Mouse (Mus musculus) spleen, adult 2 months (tissue): ENCODE data around the gene Plekhh2. TPM values are rescaled to one million over a fixed set of nuclear protein-coding genes. Genes with fewer than 3 reads are reported as not detected.

Source experiments
- DNase-seq, 2 experiments: peaks; one replicate each; pipeline versions ENCODE4 v3.0.0 to v3.0.0-alpha.2; 2012 to 2021; ENCODE audit warnings: low spot score in 2 of 2, low read depth in 1 of 2
- H3K27ac ChIP-seq: fragments of 200-500 bp; 2 replicates; pipeline ENCODE4 v1.5.1; 2012; ENCODE audit warnings: low read length, inconsistent platforms; ENCODE audit not compliant: insufficient read depth
- H3K27me3 ChIP-seq: fragments of 200-500 bp; 2 replicates; pipeline ENCODE4 v1.6.1; 2012; ENCODE audit warnings: mild to moderate bottlenecking, moderate library complexity, low read length, inconsistent platforms; ENCODE audit not compliant: control insufficient read depth, insufficient read depth
- H3K36me3 ChIP-seq: fragments of 200-500 bp; 2 replicates; pipeline ENCODE4 v1.6.1; 2012; ENCODE audit warnings: mild to moderate bottlenecking, low read length, inconsistent platforms; ENCODE audit not compliant: control insufficient read depth, insufficient read depth
- H3K4me1 ChIP-seq: fragments of 200-500 bp; 2 replicates; pipeline ENCODE4 v1.6.1; 2011; ENCODE audit warnings: inconsistent platforms; ENCODE audit not compliant: control insufficient read depth, insufficient read depth, insufficient read length
- H3K4me3 ChIP-seq: fragments of 200-500 bp; 2 replicates; pipeline ENCODE4 v1.5.1; 2011; ENCODE audit warnings: mild to moderate bottlenecking, inconsistent platforms; ENCODE audit not compliant: insufficient read depth, insufficient read length; ENCODE audit errors: extremely low read depth
- CTCF ChIP-seq: fragments of 200-500 bp; IDR thresholded peaks from 2 replicates; pipeline ENCODE4 v1.5.1; 2011; ENCODE audit warnings: mild to moderate bottlenecking, inconsistent platforms; ENCODE audit not compliant: insufficient read depth, insufficient read length, insufficient replicate concordance; ENCODE audit errors: extremely low read depth
- POLR2A ChIP-seq: fragments of 200-500 bp; IDR thresholded peaks from 2 replicates; pipeline ENCODE4 v1.6.1; 2011; ENCODE audit warnings: low read depth, low read length, inconsistent platforms
- WGBS: fragments of 180-500 bp; shearing (Covaris S2); methylation state at CpG from one replicate; pipeline ENCODE4 v1.1.7; 2018; 5-methylcytosine and 5-hydroxymethylcytosine counted together
- polyA plus RNA-seq: library from polyadenylated mRNA; depleted of rRNA; stranded (reverse); fragments of >200 nt; gene quantifications from 2 replicates; pipeline ENCODE4 v1.2.3, GENCODE M21; 2012

Plekhh2 gene
- polyA plus RNA-seq, 1 experiment, result 1.6 TPM

- Histone ChIP-seq H3K36me3 (no peaks in the 10 kb centered on the region), H3K4me3 (no peak overlapping the region), H3K27ac (no peak overlapping the region), H3K4me1 (peaks cover 3% of the 10 kb centered on the region; the same call in 1 of the 2 replicates), H3K27me3 (no peaks in the 10 kb centered on the region)
- peak; percentile 18 to 26 for DNase-seq
- TF ChIP-seq CTCF (no peak), POLR2A (no peak)
- WGBS, result 29% methylated on average over 5 of the region's 5 CpGs
These were observed 95.9 kb downstream of the Plekhh2 start for GRCm38 (mm10) chr17:84607617-84608016.

GRCm38 (mm10) chr17:84608606-84609005, 96.9 kb downstream of the Plekhh2 start:
- no peak for DNase-seq
- Histone ChIP-seq H3K4me3 (no peak overlapping the region), H3K4me1 (peaks cover 3% of the 10 kb centered on the region; the same call in 1 of the 2 replicates), H3K27ac (no peak overlapping the region), H3K36me3 (no peaks in the 10 kb centered on the region), H3K27me3 (no peaks in the 10 kb centered on the region)
- 63% methylated on average over 4 of the region's 4 CpGs for WGBS
- TF ChIP-seq CTCF (no peak), POLR2A (no peak)

- H3K27ac ChIP-seq, result no peak overlapping the region
- H3K27me3 ChIP-seq, result no peaks in the 10 kb centered on the region
- H3K36me3 ChIP-seq, result no peaks in the 10 kb centered on the region
- no peak overlapping the region for H3K4me3 ChIP-seq
- TF ChIP-seq CTCF (no peak), POLR2A (no peak)
- no peak for DNase-seq
- WGBS, result 70% methylated on average over 9 of the region's 9 CpGs
- H3K4me1 ChIP-seq, result peaks cover 3% of the 10 kb centered on the region; the same call in 1 of the 2 replicates
These were observed 99.8 kb downstream of the Plekhh2 start for GRCm38 (mm10) chr17:84611500-84611899.

- TF ChIP-seq POLR2A, result no peak
- no peak for TF ChIP-seq CTCF
- H3K4me3 ChIP-seq, result no peak overlapping the region
These were observed 100.3 kb downstream of the Plekhh2 start for GRCm38 (mm10) chr17:84611971-84612370.

GRCm38 (mm10) chr17:84615811-84616210, 104.1 kb downstream of the Plekhh2 start:
- 86% methylated on average over 11 of the region's 11 CpGs for WGBS
- no peak for TF ChIP-seq CTCF
- TF ChIP-seq POLR2A, result no peak
- no peaks in the 10 kb centered on the region; the same call in 1 of the 2 replicates for H3K4me1 ChIP-seq
- no peak for DNase-seq
- H3K4me3 ChIP-seq, result no peak overlapping the region
- H3K27me3 ChIP-seq, result no peaks in the 10 kb centered on the region
- no peak overlapping the region for H3K27ac ChIP-seq
- no peaks in the 10 kb centered on the region for H3K36me3 ChIP-seq

More at GRCm38 (mm10) chr17:84611971-84612370, 100.3 kb downstream of the Plekhh2 start:
- Histone ChIP-seq H3K27ac (no peak overlapping the region), H3K27me3 (no peaks in the 10 kb centered on the region), H3K4me1 (peaks cover 3% of the 10 kb centered on the region; the same call in 1 of the 2 replicates), H3K36me3 (no peaks in the 10 kb centered on the region)
- 73% methylated on average over 7 of the region's 7 CpGs for WGBS
- DNase-seq, result no peak

- WGBS, result 72% methylated on average over 6 of the region's 6 CpGs
- H3K4me3 ChIP-seq, result no peak overlapping the region
- no peaks in the 10 kb centered on the region; the same call in 1 of the 2 replicates for H3K4me1 ChIP-seq
These were observed 104.9 kb downstream of the Plekhh2 start for GRCm38 (mm10) chr17:84616526-84617074.

GRCm38 (mm10) chr17:84617953-84618352, 106.3 kb downstream of the Plekhh2 start:
- WGBS, result 65% methylated on average over 6 of the region's 6 CpGs
- Histone ChIP-seq H3K4me1 (no peaks in the 10 kb centered on the region; the same call in 1 of the 2 replicates), H3K36me3 (no peaks in the 10 kb centered on the region), H3K27me3 (no peaks in the 10 kb centered on the region), H3K4me3 (no peak overlapping the region), H3K27ac (no peak overlapping the region)
- no peak for DNase-seq
- TF ChIP-seq CTCF (no peak), POLR2A (no peak)

More at GRCm38 (mm10) chr17:84616526-84617074, 104.9 kb downstream of the Plekhh2 start:
- TF ChIP-seq CTCF (no peak), POLR2A (no peak)
- Histone ChIP-seq H3K36me3 (no peaks in the 10 kb centered on the region), H3K27ac (no peak overlapping the region), H3K27me3 (no peaks in the 10 kb centered on the region)
- no peak for DNase-seq
